Mouse (Mus musculus) bone marrow, adult 2 months (tissue): Measurements from ENCODE around the gene Prokr1. TPM values are rescaled to one million over a fixed set of nuclear protein-coding genes. Genes with fewer than 3 reads are reported as not detected.

Experiments used
- H3K27ac ChIP-seq: fragments of 200-500 bp; 2 replicates; pipeline ENCODE4 v1.5.1; 2012; ENCODE audit warnings: low read depth, mild to moderate bottlenecking, control low read depth, inconsistent platforms, low read length; ENCODE audit not compliant: control insufficient read depth, poor library complexity, insufficient read depth
- H3K4me1 ChIP-seq: fragments of 200-500 bp; 2 replicates; pipeline ENCODE4 v1.6.1; 2011; ENCODE audit warnings: low read length; ENCODE audit not compliant: control insufficient read depth, insufficient read depth
- H3K4me3 ChIP-seq: fragments of 200-500 bp; replicated peaks from 2 replicates; pipeline ENCODE3; 2011; ENCODE audit warnings: mild to moderate bottlenecking, low read depth, low read length, control low read depth; ENCODE audit not compliant: control insufficient read depth
- CTCF ChIP-seq: fragments of 200-500 bp; IDR thresholded peaks from 2 replicates; pipeline ENCODE4 v1.5.1; 2011; ENCODE audit warnings: low read length, control low read depth; ENCODE audit not compliant: control insufficient read depth, insufficient read depth
- POLR2A ChIP-seq: fragments of 200-500 bp; IDR thresholded peaks from 2 replicates; pipeline ENCODE4 v1.6.1; 2011; ENCODE audit warnings: low read depth, mild to moderate bottlenecking, control low read depth, low read length, borderline replicate concordance; ENCODE audit not compliant: control insufficient read depth
- WGBS: fragments of 180-500 bp; shearing (Covaris S2); methylation state at CpG from one replicate; pipeline ENCODE4 v1.1.7; 2018; 5-methylcytosine and 5-hydroxymethylcytosine counted together
- polyA plus RNA-seq: library from polyadenylated mRNA; stranded (reverse); fragments of >200 nt; gene quantifications from 2 replicates; pipeline ENCODE4 v1.2.4, GENCODE M21; 2011; ENCODE audit warnings: low replicate concordance; ENCODE audit not compliant: missing spikeins, insufficient read depth, insufficient read length

The Prokr1 gene
- polyA plus RNA-seq, 1 experiment: 1.6 TPM

DNA sequence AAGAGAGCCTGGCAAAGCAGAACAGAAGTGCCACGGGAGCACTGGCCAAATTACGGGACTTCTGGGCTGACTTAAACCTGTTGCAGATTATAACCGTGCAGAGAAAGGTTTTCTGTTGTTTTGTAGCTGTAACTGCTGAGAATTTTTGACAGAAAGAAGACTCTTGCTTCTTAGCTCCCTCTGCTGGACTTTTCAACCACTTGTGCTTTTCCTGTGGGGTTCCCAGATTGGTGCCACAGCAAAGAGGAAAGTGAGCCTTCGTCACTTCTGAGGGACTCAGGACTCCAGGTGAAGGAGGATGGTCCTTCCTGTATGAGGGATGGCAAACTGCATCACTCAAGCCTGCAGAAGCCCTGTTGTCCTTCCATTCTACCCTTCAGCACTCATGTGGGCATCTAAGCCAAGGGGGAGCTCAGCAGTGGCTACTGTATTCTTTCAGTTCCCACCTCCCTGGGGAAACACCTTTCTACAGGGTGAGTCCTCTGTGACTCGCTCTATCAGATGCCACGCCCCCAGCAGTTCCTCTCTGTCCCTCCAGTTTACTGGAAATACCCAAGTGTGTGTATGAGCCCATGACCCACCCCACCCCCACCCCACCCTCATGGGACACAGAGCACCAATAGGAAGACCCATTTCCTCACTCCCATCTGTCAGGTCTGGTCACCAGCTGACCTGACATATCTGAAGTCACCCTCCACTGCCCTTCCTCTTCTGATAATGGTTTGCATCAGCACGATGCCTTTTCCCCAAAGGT, 38.3 kb downstream of the Prokr1 start:
- 0 out of 2 replicates have a peak, but pooled peaks have one; percentile 12 for TF ChIP-seq CTCF
- no peak for TF ChIP-seq POLR2A
- H3K27ac ChIP-seq: 0 out of 2 replicates have a peak overlapping the region, but pooled peaks have one; percentile 9
- WGBS: 12% methylated on average over 7 of the region's 7 CpGs

DNA sequence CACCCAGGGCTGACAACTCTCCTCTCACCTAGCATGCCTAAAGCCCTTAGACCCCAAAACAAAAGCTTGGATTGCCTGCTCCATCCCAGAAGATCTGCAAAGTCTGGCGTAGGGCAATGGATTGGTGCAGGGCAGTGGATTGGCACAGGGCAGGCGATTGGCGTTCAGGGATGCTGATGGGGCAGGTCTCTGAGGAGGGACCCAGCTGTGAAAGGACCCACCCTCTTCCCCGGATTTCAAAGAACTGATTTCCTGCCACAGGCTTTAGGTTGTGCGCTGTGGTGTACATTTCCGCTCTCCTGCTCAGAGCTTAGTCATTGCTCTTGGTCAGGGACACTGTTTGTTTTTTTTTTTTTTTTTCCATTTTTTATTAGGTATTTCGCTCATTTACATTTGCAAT, 42.7 kb downstream of the Prokr1 start:
- Histone ChIP-seq H3K4me3 (no peak overlapping the region), H3K4me1 (peaks cover 4% of the 10 kb centered on the region; the same call in 1 of the 2 replicates), H3K27ac (peak overlapping the region; percentile 46)
- no peak for TF ChIP-seq POLR2A
- 16% methylated on average over 7 of the region's 7 CpGs for WGBS

More for the DNA sequence above, 38.3 kb downstream of the Prokr1 start:
- H3K4me3 ChIP-seq: no peak overlapping the region
- peaks cover 4% of the 10 kb centered on the region; the same call in 1 of the 2 replicates for H3K4me1 ChIP-seq

DNA sequence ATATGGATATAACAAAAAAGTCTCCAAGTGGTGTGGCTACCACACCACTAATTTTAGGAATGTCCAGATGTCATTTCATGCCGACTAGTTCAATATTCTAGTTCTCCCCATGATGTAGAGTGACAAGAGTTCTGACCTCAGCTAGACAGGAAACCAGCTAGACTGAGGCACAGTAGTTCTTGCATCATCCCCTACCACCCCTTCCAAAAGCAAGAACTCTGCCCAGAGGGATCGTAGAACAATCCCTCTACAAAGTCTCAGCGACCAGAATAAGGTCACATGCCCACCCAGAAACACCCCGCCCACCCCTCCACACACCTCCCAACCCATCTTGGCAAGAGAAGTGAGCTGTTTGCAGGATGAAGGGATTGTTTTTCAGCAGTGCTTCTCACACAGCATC, 43.1 kb downstream of the Prokr1 start:
- Histone ChIP-seq H3K4me1 (peaks cover 5% of the 10 kb centered on the region; the same call in 1 of the 2 replicates), H3K4me3 (no peak overlapping the region), H3K27ac (peak overlapping the region; percentile 46)
- TF ChIP-seq CTCF (no peak), POLR2A (no peak)
- WGBS: 23% methylated on average over 4 of the region's 4 CpGs

GRCm38 (mm10) chr6:87545331-87546217, 45.0 kb downstream of the Prokr1 start:
- no peak for TF ChIP-seq POLR2A
- TF ChIP-seq CTCF: no peak
- WGBS: 68% methylated on average over 1 of the region's 1 CpGs
- peaks cover 6% of the 10 kb centered on the region; the same call in 1 of the 2 replicates for H3K4me1 ChIP-seq
- H3K27ac ChIP-seq: no peak overlapping the region
- no peak overlapping the region for H3K4me3 ChIP-seq

DNA sequence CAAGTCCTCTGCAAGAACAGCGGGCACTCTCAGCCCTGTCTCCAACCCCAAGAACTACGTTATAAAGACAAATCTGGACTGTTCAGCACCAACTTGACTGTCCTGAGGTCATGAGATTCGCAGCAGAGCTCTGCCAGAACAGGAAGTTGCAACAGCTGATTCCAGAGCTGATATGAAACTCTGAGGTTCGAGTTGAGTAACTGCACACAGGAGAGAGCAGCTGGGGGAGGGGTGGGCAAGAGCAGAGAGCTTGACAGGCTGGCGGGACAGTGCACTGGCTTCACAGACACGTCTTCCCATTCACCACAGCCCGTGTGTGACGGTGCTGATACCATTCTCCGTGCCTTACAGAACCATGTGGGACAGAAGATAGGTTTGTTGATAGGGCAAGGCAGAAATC, 48.5 kb downstream of the Prokr1 start:
- TF ChIP-seq POLR2A (no peak), CTCF (no peak)
- WGBS: 2% methylated on average over 9 of the region's 9 CpGs
- peak overlapping the region; percentile 72 for H3K27ac ChIP-seq
- H3K4me3 ChIP-seq: peak overlapping the region; percentile 22
- H3K4me1 ChIP-seq: peaks cover 13% of the 10 kb centered on the region; the same call in 1 of the 2 replicates

GRCm38 (mm10) chr6:87541171-87541571, 49.4 kb downstream of the Prokr1 start:
- WGBS: 3% methylated on average over 6 of the region's 6 CpGs
- peaks cover 17% of the 10 kb centered on the region; the same call in 1 of the 2 replicates for H3K4me1 ChIP-seq
- peak overlapping the region; percentile 71 for H3K27ac ChIP-seq
- H3K4me3 ChIP-seq: no peak overlapping the region
- no peak for TF ChIP-seq POLR2A
- TF ChIP-seq CTCF: no peak

GRCm38 (mm10) chr6:87538376-87539270, 51.9 kb downstream of the Prokr1 start:
- TF ChIP-seq POLR2A (no peak), CTCF (no peak)
- Histone ChIP-seq H3K4me1 (peaks cover 22% of the 10 kb centered on the region), H3K27ac (no peak overlapping the region), H3K4me3 (no peak overlapping the region)
- 46% methylated on average over 15 of the region's 15 CpGs for WGBS

DNA sequence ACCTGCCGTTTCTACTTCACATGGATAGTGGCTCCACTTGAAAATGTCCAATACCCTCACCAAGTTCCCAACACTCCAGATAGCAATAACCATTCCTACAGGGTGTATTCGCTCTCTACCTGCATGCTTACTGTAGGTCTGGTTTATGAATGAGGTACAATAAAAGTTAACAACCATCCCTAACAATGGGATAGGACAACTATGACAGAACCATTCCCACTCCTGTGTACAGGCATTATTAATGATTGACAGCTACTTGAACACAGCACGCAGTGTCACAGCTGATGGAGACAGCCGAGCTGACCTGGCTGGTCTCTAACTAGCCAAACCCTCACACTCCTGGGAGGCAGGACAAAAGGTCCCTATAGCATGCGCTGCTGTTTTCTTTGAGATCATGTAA, 52.9 kb downstream of the Prokr1 start:
- no peak overlapping the region for H3K4me3 ChIP-seq
- H3K27ac ChIP-seq: no peak overlapping the region
- WGBS: 82% methylated on average over 5 of the region's 5 CpGs
- H3K4me1 ChIP-seq: peaks cover 22% of the 10 kb centered on the region
- no peak for TF ChIP-seq POLR2A
